Mouse (Mus musculus): ENCODE measurements at regions not wholly inside any gene's neighbourhood (a gene's known extent, or its start where the extent isn't known, plus 50 kb on each side); places are given as distances from the start of the nearest gene placed in this dataset.

DNA sequence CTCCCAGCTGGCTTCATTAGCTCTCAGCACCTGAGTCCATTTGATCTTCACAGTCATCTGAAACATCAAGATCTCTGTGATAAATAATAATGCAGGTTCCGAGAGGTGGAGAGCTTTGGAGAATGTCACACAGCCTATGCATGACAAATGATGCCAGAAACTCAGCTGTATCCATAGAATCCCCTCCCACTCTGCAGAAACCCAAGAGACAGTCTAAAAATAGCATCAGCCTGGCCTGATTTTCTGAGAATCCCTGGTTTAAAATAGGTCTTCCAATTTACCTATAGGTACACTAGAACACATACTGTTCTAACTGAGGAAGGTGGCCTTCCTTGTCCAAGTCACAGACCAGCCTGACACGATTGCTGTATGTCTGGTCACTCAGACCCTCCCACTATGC, 184.0 kb upstream of the B3gat1 start:
- no peak for TF ChIP-seq POLR2AphosphoS2 (IDR thresholded peaks at IDR 0.05; ENCODE audit: insufficient read length, low read depth)
- TF ChIP-seq POLR2A (IDR thresholded peaks at IDR 0.05; ENCODE audit: insufficient read length, low read depth), result no peak
- TF ChIP-seq MYOD1 (IDR thresholded peaks at IDR 0.05; ENCODE audit: control insufficient read depth in 1 of 3, insufficient read length in 2 of 3, low read depth in 2 of 3), result no peak
- TF ChIP-seq CEBPB (IDR thresholded peaks at IDR 0.05; ENCODE audit: insufficient read depth, poor library complexity, severe bottlenecking), result no peak
- TF ChIP-seq E2F4 (IDR thresholded peaks at IDR 0.05; ENCODE audit: insufficient read depth), result no peak
- TF ChIP-seq TCF12 (IDR thresholded peaks at IDR 0.05; ENCODE audit: insufficient read depth, poor library complexity, severe bottlenecking), result no peak
- no peak for TF ChIP-seq SRF (IDR thresholded peaks at IDR 0.05; ENCODE audit: control insufficient read depth, insufficient read length, low read depth)
- no peak for TF ChIP-seq MAX (IDR thresholded peaks at IDR 0.05; ENCODE audit: low read depth)

All from myocyte (in vitro differentiated cells).